Mouse (Mus musculus) lung, postnatal 0 days (tissue): ENCODE data around the gene Vangl2.

ENCODE experiments used
- CTCF ChIP-seq: IDR thresholded peaks from 2 replicates; pipeline ENCODE4 v1.5.1; 2016; ENCODE audit warnings: antibody characterized with exemption, mild to moderate bottlenecking
- EP300 ChIP-seq: IDR thresholded peaks from 2 replicates; pipeline ENCODE4 v1.6.1; 2016; ENCODE audit warnings: antibody characterized with exemption, mild to moderate bottlenecking, control low read depth

GRCm38 (mm10) chr1:172008351-172008750 lies 19.9 kb downstream of the Vangl2 start:
- no peak for TF ChIP-seq CTCF
- no peak for TF ChIP-seq EP300
